Mouse (Mus musculus): ENCODE measurements around the gene Ttc12.

DNA sequence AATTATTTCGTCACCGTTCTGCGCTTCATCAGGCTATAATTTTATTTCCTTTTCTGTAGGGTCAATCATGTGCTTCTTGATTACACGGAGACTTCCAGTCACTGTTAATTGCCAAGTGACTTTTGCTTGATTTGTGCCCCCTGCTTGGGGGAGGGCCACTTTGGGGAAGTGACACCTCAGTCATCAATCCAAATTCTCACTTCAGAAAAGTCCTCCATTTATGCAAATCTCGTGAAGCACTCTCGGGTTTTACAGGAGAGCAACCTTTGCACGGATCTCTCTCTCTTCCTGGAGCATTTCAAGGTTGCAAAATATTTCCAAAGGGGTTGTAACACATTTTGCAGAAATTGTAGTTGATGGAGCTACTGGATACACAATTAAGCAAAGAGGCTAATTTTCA lies 45.2 kb upstream of the Ttc12 start:
- TF ChIP-seq FLI1 (IDR thresholded peaks at IDR 0.05; ENCODE audit: low read length) (no peak), GATA1 (IDR thresholded peaks at IDR 0.05; ENCODE audit: borderline replicate concordance, low read length) (no peak)
